Mouse (Mus musculus) layer of hippocampus, postnatal 25 days (tissue): ENCODE measurements around the gene Ap2a1. TPM values are rescaled to one million over a fixed set of nuclear protein-coding genes. Genes with fewer than 3 reads are reported as not detected.

Experiments used
- DNase-seq, 2 experiments: peaks; one replicate each; pipeline ENCODE4 v3.0.0; 2022; ENCODE audit warnings: mixed read lengths in 2 of 2, low spot score in 1 of 2; ENCODE audit errors: extremely low spot score in 1 of 2
- total RNA-seq, 2 experiments: library from RNA; stranded (reverse); gene quantifications; 2 replicates each; pipeline ENCODE4 v1.2.3; 2021

The Ap2a1 gene
- total RNA-seq, 2 experiments from 2014 or later: 304 to 306 TPM

DNA sequence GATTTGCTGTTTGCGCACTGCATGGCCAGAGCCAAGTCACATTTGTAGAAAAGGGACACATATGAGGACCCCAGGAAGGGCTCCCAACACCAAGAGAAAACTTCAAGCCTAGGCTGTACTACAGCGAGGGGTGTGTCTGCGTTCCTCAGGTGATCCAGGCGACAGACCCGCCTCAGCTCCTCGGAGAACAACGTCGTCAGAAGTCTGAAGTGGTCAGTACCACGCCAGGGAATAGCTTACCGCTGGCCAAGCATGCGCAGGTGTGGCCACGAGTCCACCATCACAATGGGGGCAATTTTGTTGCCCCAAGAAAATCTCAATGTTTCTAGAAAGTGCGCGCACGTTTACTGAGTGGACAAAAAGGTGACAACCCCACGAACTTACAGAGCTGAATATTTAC is 60.8 kb downstream of the Ap2a1 start:
- DNase-seq: no peak

GRCm38 (mm10) chr7:44867802-44868201 is 61.5 kb downstream of the Ap2a1 start:
- DNase-seq: no peak

DNA sequence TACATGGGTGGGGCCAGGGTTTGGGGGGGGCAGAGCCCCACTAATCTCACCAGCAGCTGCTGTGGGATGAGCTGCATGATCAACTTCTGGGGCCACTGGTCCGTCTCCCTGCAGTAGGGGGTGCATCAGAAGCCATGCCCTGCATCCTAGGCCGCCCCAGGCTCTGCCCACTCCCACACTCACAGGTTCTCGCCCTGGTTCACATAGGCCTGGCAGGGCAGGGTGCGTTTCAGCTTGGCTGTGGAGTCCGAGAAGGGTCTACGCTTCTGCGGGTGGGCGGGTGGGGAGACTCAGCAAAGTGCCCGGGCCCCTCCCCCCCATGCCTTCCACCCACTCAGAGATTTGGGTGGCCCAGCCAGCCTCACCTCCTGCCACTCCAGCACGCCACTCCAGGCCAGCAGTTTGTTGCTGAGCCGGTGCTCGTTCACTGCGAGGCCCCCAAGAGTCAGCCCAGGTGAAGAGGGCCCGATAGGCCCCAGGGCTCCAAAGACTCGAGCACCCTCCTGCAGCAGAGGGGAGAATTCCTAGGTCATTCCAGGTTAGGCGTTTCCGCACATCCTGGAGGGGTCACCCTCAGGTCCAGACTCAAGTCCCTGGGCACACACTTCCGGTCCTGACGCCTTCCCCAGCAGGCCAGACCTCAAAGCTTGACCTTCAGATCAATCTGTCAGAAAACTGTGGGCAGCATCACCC is 62.1 kb downstream of the Ap2a1 start:
- no peak for DNase-seq

DNA sequence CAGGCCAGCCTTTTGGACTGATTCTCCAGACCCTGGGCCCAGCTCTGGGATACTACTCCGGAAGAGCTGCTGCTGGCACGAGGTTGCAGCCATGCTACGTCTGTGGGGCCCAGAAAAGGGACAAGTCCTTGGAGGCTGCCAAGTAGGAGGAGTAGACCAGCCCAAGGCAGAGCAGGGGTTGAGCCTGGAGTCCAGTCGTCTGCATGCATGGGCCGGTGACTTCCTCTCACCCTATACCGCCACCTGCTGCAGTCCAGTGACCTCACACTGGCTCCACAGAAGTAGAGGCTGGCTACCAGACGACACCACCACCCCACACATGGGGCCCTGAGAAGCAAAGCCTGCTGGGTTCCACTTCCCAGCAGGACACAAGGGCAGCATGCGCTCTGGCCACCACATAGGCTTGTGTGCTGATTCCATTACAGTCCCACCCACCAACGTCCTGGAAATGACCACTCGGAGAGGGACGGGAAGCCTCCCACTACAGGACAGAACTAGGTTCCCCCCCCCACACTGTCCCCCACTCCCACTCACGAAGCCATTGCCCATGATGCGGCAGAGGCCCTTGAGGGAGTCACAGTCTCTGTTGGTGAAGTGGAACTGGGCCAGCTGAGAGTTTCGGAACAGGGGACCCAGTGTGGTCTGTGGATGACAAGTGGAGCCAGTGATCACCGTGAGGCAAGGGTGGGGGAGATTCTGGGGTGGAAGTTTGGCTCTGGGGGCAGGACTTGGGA is 62.9 kb downstream of the Ap2a1 start:
- DNase-seq: no peak

DNA sequence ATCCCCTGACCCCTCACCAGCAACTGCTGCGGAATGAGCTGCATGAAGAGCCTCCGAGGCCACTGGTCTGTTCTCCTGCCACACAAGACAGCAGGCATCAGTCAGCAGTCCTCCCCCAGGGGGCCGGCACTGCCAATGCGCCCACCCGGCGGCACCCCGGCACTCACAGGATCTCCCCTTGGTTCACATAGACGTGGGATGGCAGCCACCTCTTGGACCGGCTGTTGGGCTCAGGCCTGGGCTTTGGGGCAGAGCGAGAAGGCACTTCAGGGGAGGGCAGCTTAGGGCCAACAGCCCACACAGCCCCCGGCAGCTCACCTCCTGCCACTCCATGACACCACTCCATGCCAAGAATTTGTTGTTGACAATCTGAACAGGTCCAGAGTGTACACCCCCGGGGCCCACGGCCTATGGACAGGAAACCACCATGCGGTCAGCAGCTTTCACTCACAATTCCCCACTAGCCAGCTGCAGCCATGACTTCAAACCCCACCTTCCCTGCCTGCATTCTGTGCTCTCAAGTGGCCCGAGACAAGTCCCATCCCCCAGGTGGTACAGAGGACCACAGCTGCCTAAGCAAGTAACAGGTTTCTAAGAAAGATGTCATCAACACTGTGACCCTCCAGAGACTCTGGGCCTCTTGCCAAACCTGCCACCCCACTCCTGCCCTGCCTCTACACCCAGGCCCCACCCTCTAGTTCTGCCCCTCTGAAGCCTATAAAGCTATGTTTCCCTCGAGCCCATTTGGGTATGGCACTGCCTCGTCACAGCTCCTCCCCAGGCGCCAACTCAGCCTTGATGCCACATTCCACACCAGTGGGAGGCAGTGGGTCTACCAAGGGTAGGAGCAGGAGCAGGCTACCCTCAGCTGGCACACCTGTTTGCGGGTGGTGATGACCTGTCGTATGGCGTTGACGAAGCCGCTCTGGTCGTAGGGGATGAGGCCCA is 64.4 kb downstream of the Ap2a1 start:
- DNase-seq: no peak

DNA sequence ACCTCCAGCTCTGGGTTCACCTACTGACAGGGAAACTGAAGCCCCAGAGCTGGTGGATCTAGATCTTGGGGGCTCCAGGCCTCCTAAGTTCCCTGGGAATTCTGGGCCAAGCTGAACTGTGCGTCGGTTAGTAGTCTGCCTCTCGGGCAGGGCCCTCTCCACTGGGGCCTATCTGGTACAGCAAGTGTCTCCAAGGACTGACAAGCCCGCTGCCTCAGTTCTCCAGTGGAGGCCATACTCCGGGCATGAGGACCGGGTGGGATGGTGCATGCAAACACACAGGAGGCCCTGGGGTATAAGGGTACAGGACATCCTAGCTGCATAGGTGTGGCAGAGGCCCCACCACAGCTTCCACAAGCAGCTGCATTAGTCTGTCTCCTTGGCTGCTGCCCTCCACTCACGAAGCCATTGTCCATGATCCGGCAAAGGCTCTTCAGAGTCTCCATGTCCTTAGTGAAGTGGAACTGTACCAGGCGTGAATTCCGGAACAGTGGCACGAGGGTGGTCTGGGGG is 65.3 kb downstream of the Ap2a1 start:
- DNase-seq: no peak

DNA sequence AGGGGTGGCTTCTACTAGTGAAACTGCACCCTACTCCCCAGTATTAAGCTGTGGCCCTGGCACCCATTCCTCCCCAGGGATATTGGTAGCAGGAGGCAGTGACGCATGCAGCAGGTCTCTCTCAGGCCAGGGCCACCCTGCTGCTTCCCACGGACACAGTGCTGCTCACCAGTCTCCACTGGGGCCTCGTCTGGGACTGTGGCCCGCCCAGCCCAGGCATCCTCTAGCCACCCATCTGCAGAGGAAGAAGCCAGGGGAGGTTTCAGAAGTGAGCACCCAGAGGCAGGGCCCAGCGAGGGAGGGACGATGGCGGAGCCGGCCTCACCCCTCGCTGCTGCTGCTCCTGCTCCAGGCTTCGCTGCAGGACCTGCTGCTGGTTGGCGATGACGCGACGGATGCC is 66.1 kb downstream of the Ap2a1 start:
- no peak for DNase-seq

DNA sequence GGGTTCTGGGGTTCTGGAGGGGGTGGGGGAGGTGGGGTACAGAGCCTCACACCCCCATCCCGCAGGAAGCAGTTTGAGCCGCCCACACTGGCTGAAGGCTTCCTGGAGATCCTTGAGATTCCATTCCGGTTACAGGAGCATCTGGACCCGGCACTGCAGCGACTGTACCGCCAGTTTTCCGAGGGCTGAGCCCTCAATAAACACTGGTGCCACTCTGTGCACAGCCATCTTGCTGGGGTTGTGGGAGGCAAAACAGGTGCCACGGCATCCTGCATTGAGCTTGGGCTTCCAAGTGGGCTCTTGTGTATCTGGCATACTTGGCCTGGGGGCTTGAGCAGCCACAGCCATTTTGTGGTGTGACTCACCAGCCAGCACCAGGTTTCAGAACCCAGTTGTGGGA is 66.9 kb downstream of the Ap2a1 start:
- no peak for DNase-seq

DNA sequence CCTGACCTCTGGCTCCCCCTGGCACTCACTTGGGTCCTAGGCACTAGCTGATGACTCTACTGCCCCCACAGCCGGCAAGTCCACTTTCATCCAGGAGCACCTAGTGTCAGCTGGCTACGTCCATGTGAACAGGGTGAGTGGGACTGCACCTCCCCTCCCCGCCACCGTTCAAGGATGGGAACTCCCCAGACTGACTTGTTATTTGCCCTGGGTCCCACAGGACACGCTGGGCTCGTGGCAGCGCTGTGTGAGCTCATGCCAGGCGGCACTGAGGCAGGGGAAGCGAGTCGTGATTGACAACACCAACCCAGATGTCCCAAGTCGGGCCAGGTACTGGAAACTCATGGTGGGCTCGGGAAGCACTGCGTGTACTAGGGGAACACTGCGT is 67.9 kb downstream of the Ap2a1 start:
- no peak for DNase-seq

GRCm38 (mm10) chr7:44860576-44861428 is 68.5 kb downstream of the Ap2a1 start:
- DNase-seq: peak in 1 of 2 experiments; percentile 78

DNA sequence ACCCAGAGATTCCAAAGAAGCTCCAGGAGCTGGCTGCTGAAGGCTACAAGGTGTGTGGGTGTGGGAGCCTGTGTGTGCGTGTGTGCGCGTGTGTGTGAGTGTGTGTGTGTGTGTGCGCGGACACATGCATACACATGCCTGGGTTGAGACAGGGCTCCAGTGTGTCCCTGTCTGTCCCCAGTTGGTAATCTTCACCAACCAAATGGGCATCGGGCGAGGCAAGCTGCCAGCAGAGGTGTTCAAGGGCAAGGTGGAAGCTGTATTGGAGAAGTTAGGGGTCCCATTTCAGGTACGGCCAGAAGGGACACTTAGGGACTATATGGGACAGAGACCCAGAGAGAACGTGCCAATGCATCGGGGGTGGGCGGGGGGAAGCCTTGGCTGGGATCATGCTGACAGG is 69.4 kb downstream of the Ap2a1 start:
- DNase-seq: no peak

- DNase-seq: no peak
Observed at GRCm38 (mm10) chr7:44857905-44858304, 71.4 kb downstream of the Ap2a1 start.

GRCm38 (mm10) chr7:44857042-44857552 is 72.2 kb downstream of the Ap2a1 start, which contains the start of gene Pnkp:
Gene Pnkp (plus strand): TSS chr7:44857139.
- peak; percentile 77 to 87 for DNase-seq

- DNase-seq: no peak
Observed at GRCm38 (mm10) chr7:44856265-44856916, 72.9 kb downstream of the Ap2a1 start.

GRCm38 (mm10) chr7:44855036-44855435 is 74.3 kb downstream of the Ap2a1 start:
- DNase-seq: no peak

- peak in 1 of 2 experiments; percentile 58 for DNase-seq
Observed at GRCm38 (mm10) chr7:44854356-44855031, 74.8 kb downstream of the Ap2a1 start.

- no peak for DNase-seq
Observed at GRCm38 (mm10) chr7:44853596-44854355, 75.5 kb downstream of the Ap2a1 start.

- DNase-seq: no peak
Observed at GRCm38 (mm10) chr7:44853065-44853464, 76.2 kb downstream of the Ap2a1 start.
